Mouse (Mus musculus) mature B cell (primary cell): ENCODE measurements around the gene Fibcd1.

Experiments used
- in situ Hi-C: fragments of 300-500 bp; cut with MboI; formaldehyde crosslinking; loops from 2 replicates; pipeline ENCODE4 v1.14.3; 2019

The Fibcd1 gene

GRCm38 (mm10) chr2:31770781-31771441 is 74.9 kb downstream of the Fibcd1 start:
- in situ Hi-C loops = no loop called here

GRCm38 (mm10) chr2:31769631-31770111 is 76.1 kb downstream of the Fibcd1 start:
- in situ Hi-C loops = no loop called here

GRCm38 (mm10) chr2:31769115-31769514 is 76.7 kb downstream of the Fibcd1 start:
- in situ Hi-C loops = no loop called here

GRCm38 (mm10) chr2:31767815-31768214 is 78.0 kb downstream of the Fibcd1 start:
- in situ Hi-C loops = no loop called here

GRCm38 (mm10) chr2:31767104-31767503 is 78.7 kb downstream of the Fibcd1 start:
- in situ Hi-C loops = no loop called here
